Mouse (Mus musculus) bone marrow, adult 2 months (tissue): ENCODE measurements at regions not wholly inside any gene's neighbourhood (a gene's known extent, or its start where the extent isn't known, plus 50 kb on each side); places are given as distances from the start of the nearest gene placed in this dataset.

ENCODE experiments used
- CTCF ChIP-seq: fragments of 200-500 bp; IDR thresholded peaks from 2 replicates; pipeline ENCODE4 v1.5.1; 2011; ENCODE audit warnings: low read length, control low read depth; ENCODE audit not compliant: control insufficient read depth, insufficient read depth
- POLR2A ChIP-seq: fragments of 200-500 bp; IDR thresholded peaks from 2 replicates; pipeline ENCODE4 v1.6.1; 2011; ENCODE audit warnings: low read depth, mild to moderate bottlenecking, control low read depth, low read length, borderline replicate concordance; ENCODE audit not compliant: control insufficient read depth

- TF ChIP-seq CTCF (no peak), POLR2A (no peak)
Measured at GRCm38 (mm10) chr10:26564462-26564861, 188.7 kb upstream of the L3mbtl3 start.
